Mouse (Mus musculus) ES-Bruce4 (cell line): ENCODE data around the gene Ctdsp1.

Source experiments
- CTCF ChIP-seq: IDR thresholded peaks from one replicate; pipeline ENCODE4 v1.8.1; 2011; ENCODE audit warnings: low read depth, low read length
- EP300 ChIP-seq: IDR thresholded peaks from 2 replicates; pipeline ENCODE4 v1.6.1; 2011; ENCODE audit warnings: low read depth, low read length; ENCODE audit not compliant: insufficient read depth
- POLR2A ChIP-seq: IDR thresholded peaks from one replicate; pipeline ENCODE4 v1.8.1; 2011; ENCODE audit warnings: low read length; ENCODE audit not compliant: insufficient read depth

DNA sequence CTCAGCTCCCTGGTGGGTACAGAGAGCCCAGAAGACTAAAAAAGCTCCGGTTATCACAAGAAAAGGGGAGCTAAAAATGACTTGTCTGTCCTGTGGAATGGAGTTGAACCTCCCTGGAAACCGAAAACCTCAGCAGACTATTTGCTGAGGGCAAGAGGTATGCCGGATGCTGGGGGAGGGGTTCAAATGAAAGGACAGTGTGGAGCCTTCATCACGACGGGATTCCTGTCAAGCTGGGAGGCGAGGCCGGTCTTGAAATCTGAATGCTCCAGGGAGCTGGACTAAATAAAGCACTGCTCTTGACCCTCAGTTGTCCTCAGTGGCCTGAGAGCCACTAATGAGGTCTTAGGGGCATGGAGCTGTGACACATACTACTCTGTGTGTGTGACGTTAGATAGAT is 31.8 kb downstream of the Ctdsp1 start:
- no peak for TF ChIP-seq CTCF
- no peak for TF ChIP-seq EP300
- no peak for TF ChIP-seq POLR2A
